Mouse (Mus musculus) spleen, postnatal 4 days (tissue): Measurements from ENCODE around the gene Prss50.

Experiments used
- DNase-seq, 2 experiments: peaks; one replicate each; pipeline ENCODE4 v3.0.0; 2022; ENCODE audit warnings: low spot score in 2 of 2

Prss50 gene

DNA sequence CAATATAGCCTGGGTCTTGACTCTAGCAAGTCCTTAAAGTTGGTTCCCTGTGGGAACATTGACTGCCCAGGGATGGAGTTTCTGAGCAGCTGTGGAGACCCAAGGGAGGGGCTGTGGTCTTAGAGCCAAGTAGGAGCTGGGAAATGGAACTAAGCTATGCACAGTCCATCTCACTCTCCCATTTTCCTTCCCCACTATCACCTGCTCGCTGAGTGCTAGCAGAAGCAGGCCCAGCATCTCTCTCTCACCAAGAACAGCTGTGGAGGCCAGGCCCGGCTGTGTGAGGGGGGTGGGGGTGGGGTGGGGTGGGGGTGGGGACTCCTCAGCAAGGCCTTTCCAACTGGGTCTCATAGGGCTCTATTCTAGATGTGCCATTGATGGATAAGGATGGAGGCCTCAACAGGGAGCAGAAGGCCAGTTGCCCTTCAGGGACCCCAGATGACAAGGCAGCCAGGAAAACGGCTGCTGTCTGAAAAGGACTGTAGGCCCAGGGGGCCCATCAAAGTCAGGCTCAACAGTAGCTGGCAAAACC, 17.0 kb downstream of the Prss50 start:
- no peak for DNase-seq

DNA sequence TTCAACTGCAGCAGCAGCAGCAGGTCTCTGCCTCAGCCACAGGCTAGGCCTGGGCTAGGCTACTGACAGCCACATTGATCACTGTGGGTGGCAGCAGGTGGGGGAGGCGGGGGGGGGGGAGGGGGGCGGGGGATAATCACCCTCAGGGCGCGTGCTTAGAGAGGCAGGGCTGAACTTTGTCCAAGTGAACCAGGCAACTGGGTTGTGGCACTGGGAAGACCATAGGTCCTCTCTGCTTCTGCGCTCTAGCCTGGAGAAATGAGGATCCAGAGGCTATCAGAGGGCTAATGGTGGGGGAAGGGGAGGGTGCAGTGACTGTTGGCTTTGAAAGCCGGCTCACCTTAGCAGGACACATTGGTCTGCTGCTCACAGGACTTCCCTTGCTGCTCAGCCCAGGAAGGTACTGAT, 17.5 kb downstream of the Prss50 start:
- no peak for DNase-seq

DNA sequence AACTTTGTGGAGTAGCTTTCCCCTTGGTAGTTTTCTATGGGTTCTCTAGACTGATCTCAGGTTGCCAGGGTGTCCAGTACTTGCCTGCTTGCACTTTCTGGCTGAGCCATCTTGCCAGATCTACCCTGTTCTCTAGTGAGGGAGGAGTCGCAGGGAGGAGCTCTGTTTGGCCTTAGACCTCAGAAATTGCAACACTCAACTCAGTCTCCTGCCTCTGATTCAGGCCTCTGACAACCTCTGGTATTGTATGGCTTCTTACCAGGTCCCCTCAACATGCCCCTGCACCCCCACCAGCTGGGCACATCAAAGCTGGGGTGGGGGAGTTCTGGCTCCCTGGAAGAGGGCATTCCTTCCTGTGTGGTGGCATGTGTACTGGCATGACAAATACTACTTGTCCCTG, 19.6 kb downstream of the Prss50 start:
- no peak for DNase-seq

DNA sequence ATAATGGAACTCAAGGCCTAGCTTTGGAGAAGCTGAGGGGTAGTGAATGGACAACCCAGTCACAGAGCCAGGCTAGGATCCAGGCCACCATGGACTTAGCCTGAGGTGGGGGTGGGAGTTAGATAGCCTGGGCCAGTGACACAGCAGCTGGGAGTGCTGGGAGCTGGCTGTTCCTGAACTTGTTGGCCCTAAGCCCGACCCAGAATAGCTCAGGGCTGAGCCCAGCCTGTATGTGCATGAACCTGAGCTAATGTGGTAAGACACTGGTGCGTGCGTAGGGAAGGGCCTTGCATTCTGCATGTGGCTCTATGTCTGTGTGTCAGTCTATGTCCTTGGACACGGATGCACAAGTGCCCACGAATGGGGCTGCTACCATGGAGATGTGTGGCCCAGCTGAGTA, 20.1 kb downstream of the Prss50 start:
- no peak for DNase-seq

DNA sequence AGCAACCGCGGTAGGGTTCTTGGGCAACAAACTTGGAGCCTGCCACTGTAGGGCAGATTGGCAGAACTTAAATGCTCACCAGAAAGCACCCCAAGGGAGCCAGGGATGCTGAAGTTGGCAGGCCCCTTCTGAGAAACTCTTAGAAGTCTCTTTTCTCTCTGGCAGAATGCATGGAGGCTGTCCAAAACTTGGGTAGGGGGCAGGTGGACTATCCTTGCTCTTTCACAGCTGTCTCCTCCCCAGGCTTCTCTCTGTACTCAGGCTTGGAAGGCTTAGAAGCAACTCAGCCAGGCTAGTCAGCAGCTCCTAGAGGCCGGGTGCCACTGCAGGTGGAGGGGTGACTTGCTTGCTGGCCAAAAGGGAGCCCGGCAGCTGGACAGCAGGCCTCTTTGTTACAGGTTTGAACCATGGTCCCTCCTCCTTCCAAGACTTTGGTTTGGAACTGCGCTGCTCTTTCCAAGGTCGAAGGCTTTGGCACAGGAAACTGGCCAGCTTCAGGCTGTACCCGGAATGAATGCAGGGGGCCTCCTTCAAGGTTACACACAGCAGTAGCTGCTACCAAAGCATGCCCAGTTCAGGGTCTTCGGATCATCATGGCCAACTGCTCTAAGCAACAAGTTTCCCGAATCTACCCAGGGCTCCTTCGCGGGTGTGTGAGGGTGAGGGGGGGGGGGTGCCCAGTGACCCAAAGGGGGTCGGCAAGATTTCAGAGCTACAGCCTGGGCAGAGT, 21.6 kb downstream of the Prss50 start, which contains the start of gene Als2cl:
Gene Als2cl (plus strand): TSS at position 680 of the 730 bp plus-strand sequence.
- no peak for DNase-seq

DNA sequence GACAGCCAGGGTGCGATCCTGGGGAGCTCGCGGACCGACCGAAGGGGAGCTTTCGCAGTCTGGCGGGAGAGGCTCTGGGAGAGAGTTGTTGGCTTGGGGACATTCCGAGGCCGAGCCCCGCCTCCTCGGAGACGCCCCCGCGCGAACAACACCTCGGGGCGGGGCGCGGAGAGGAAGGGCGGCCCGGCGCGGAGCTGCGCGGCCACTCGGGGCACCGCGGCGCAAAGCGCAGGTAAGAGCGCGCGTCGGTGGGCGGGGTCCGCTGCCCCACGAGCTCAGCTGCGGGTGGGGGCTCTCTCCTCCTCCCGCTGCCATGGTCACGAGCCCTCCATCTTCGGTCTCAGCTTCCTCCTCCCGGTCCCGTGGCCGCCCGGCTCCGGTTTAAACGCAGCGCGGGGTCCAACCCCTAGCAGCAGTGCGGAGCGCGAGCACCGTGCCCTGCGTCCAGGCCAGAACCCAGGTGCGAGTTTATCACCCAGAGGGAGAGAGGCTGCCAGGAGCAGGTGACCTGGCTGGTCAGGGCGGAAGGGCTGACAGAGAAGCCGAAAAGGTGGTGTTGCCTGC, 22.3 kb downstream of the Prss50 start, which contains the start of gene Tmie:
Gene Tmie (minus strand): TSS at position 116 of the 564 bp plus-strand sequence.
- no peak for DNase-seq

DNA sequence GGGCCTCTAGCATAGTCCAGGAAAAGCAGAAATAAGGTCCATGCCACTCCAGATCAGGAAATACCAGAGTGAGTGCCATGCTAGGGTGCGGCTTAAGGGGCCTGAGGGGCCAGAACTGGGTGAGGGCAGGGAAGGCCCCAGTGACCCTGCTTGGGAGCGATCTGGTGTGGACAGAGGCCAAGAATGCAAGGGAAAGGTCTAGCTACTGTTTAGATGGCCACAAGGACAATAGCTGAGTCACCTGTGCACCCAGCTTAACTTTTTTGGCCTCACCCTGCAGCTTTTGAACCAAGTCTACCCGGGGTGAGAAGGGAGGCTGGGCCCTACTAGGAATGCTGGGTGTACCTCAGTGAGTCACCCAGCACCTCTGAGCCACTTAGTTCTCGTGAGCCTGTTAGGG, 23.0 kb downstream of the Prss50 start:
- no peak for DNase-seq

DNA sequence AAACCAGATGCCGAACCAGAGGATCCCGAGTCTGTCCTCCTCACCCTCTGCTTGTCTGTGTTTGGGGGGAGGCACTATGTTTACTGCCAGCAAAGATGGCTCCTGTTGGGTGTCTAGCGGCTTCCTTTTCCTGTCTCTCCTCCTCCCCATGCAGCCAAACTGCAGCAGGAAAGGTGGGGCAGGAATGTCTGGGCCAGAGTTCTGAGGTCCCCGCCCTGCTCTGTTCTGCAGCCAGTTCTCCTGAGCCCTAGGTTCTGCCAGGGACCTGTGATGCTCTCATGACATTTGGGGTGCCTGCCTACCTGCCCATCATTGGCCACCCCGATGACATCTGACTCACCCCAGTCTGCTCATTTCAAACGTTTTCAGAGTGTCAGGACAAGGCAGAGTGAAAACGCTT, 24.2 kb downstream of the Prss50 start:
- DNase-seq = no peak

DNA sequence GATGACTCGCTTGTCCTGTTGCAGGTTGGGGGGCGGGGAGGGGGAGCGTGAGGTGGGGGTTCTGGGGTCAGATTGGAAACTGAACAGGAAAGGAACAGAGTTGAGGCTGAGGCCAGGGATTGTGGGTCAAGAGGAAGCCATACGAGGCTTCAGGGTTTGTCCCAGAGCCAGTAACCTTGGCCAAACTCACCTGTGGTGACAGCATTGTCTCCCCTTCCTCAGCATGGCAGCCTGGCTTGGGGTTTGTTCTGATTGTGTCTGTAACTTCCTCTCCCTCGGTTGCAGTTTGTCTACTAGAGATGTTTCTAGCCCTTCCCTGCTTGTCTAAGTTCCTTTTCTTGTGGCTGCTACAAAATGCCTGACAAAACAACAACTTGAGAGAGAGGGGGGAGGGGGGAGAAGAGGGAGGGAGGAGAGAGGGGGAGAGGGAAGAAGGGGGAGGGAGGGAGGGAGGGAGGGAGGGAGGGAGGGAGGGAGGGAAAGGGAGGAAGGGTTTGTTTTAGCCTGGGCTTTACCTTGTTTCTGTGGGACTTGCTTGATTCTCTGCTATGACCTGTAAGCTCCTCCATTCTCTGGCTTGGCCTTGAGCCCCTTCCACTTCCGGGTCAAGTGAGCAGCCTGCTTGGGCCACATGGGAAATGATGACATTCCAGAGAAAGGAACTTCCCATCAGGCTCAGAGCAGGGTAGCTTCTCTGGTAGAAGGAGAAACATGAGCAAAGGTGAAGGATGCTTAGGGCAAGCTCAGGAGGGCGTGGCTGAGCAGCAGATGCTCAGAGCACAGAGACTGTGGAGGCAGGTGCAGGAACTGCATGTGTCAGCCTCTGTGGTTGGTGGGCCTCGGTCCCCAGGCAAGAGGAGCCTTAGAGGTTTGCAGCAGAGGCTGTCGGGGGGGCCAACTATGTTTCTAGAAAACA, 29.9 kb downstream of the Prss50 start:
- DNase-seq = no peak

DNA sequence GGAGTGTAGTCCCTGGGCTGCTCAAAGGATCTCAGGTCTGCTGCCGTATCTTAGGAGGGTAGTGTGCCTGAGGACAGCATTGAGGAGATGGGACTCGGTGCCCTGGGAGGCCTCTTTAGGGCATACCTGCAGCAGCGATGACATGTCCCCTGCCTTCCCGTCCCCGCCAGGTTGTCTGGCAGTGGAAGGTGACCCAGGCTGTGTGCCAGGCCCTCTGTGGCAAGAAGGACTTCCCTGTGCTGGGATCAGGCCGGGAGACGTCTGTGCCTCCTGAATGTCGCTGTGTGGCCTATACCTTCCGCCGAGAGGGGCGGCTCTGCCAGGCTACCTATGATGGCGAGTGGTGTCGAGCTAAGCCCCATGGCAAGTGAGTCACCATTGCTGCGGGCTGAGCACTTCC, 31.2 kb downstream of the Prss50 start:
- DNase-seq = no peak

DNA sequence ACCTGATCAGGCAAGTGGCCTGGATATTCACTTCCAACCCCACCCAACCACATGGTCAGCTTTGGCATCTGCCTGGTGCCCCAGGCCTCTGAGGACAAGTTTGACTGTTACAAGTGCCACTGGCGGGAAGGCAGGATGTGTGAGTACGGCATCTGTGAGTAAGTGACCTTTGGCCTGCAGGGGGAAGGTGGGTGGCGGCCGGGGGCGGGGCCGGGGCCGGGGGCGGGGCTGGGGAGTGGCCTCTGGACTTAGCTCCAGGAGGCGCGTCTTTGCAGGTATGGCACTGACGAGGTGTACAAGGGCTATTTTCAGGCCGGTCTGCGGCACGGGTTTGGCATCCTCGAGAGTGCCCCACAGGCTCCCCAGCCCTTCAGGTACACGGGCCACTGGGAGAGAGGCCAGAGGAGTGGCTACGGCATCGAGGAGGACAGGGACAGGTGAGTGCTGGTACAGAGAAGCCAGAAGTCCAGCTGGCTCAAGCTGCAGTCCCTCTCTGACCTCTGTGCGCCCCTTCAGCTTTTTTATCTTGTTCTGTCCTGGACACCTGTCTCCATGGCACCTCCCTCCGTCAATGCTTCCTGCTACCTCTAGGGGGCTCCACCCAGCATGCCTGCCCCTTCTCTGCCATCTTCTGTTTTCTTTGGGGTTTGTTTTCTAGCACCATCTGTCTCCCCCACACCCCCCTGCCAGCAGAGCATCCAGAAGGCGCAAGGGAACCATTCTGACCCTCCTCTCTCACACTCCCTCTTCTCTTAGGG, 32.4 kb downstream of the Prss50 start:
- no peak for DNase-seq

DNA sequence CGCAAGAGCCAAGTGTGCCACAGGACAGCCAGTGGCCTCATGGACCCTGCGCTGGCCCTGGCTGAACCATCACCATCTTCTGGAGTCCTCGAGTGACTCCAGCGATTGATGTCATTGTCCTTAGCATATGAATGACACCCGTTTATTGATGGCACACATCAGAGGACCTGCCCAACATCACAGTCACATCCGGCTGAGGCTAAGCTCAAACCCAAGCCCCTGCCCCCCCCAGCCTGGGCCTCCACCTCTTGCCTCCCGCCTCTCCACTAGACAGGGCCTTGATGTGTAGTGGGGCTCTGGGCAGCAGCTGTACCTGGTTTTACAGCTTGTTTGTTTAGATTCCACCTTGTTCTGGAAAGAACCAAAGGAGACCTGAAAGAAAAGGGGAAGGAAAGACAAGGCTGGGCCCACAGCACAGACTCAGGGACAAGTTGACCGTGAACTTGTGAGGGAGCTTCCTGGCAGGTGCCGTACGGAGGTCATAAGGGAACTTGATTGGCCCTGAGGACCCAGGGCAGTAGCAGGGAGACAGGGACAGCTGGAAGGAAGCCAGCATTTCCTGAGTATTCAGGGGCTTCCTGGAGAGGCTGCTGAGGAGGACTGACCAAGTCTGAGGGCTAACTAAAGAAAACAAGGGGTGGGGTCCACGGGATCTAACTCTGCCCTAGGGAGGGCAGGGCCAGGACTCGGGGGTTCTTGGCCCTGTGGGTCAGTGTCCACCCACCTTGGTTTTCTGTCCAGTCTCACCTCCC, 33.5 kb downstream of the Prss50 start:
- DNase-seq = no peak

DNA sequence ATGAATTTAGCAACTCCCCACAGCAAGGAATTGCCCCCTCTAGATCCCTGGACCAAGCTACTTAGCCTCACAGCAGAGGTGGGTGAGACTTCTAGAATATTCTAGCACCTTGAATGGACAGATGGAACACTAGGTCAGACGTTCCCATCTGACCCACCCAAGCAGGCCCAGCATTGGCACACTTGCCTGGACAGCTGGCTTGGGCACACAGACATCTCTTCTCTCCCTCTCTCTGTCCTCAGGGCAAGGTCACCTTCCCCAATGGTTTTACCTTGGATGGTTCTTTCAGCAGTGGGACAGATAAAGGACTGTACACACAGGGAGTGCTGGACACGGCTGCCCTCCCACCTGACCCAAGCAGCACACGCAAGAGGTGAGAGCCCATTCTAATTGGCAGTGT, 34.8 kb downstream of the Prss50 start:
- no peak for DNase-seq

DNA sequence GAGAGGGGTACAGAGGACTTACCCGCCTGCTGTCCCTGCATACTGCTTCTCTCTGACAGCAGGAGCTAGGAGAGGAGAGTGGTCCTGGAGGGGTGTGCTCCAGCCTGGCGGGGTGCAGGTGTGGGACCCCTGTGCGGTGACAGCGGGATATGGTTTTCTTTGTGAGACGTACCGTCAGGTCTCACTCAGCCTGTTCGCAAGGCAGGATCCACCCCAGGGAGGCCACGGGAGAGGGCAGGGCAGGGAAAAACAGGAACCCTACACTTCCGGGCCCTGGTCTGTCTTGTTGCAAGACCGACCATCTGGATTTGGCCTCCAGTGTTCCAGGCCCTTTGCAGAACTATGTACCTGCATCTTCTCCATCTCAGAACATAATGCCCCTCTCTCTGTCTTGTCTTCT, 35.7 kb downstream of the Prss50 start:
- no peak for DNase-seq

DNA sequence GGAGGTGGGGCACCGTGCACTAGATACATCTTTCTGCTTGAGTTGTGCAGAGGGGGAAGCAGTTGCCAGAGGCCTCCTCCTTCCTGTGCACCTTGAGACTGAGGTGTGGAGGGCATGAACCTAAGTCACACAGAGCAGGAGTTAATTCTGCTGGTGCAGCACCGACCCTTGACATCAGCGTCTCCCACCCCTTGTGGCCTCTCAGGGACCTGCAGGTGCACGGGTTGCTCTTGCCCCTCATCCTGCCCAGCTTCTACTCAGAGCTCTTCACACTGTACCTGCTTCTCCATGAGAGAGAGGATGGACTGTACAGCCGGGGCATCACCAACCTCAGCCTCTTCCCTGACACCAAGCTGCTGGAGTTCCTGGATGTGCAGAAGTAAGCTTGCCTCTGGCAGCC, 37.7 kb downstream of the Prss50 start:
- DNase-seq = no peak

DNA sequence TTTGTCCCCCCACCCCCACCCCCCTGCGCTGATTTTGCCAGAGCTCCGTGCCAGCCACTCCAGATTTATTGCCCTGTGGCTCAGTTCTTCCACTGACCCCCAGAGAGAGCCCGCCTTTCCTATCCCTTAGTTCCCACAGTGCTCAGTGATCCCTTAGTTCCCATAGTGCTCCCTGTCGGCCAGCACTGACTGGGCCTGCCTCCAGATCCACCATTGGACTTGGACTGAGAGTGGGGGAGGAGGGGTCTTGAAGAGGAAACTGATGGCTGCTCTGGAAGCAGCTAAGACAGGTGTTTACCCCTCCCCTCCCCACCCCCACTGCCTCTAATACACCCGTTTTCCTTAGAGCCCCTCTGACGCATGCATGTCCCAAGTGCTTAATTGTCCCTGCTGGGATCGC, 38.2 kb downstream of the Prss50 start:
- no peak for DNase-seq

DNA sequence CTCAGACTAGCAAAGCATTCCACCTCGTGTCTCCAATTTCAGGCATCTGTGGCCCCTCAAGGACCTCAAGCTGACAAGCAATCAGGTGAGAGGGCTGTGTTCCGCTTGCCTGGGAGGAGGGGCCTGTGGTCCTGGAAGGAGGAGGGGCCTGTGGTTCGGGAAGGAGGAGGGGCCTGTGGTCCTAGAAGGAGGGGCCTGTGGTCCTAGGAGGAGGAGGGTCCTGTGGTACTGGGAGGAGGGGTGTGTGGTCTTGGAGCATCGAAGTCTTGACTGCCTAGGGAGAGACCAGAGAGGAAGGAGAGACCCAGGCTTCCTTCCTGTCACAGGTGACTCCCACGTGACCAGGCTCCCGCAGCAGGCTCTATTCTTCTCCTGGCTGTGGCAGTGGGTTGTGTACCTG, 38.8 kb downstream of the Prss50 start:
- DNase-seq = no peak

DNA sequence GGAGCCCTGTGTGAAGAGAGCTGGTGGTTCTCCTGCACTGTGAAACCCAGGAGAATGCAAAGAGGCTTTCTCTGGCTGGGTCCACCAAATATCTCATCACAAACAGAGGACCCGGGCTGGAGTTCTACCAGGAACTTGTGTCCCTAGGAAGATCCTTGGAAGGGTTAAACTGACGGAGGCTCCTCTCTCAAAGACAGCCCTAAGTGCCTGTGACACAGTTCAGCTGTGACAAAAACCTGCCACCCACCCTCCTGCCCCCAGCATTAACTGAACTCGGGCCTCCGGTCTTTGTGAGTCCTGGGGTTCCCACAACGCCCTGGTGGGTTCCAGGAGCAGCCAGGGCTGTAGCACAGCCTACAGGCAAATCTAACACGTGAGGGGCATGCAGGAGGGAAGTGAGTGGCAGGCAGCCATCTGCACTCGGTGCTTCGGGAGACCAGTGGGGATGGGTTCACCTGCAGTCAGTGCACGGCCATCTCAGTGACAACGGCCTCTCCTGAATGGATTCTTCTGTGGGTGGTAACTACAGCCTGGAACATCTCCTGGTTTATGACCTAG, 41.8 kb downstream of the Prss50 start:
- DNase-seq = no peak

DNA sequence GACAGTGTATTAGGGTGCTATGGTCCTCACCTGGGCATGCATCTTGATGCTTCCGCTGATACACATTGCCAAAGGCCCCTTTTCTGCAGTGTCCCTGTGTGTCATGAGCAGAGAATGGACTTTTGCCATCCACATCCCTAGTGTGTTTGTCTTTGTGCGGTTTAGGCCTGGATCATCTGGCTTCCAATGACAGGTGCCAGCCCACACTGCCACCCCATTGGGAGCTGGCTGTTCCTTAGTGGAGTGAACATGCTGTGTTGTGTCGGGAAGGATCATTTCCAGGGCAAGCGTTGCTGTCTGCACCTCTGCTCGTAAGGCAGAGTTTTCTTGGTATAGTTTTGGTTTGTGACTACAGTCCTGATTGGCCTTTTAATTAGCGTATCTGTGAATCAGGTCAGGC, 43.4 kb downstream of the Prss50 start:
- DNase-seq = no peak

DNA sequence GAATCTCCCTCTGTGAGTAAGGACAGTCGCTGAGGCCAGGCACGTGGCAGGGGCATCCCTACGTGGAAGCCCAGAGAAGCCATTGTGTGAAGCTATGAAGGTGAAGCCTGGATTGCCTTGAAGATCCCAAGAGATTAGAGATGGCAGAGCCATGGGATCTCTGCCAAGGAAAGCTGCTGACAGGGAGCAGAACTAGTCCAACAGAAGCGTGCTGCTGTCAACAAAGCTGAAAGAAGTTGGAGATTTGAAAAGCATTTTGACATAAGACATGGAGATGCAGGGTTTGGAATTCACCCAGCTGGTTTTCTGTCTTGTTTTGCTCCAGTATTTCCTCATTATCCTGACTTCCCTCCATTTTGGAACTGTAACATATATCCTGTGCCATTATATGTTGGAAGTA, 44.5 kb downstream of the Prss50 start:
- DNase-seq = no peak
